Mouse (Mus musculus) small intestine, adult 2 months (tissue): Measurements from ENCODE around the gene Tceanc2.

Source experiments
- CTCF ChIP-seq: fragments of 200-500 bp; IDR thresholded peaks from 2 replicates; pipeline ENCODE4 v1.5.1; 2012; ENCODE audit warnings: low read depth, mild to moderate bottlenecking, control low read depth, inconsistent platforms, low read length, moderate library complexity, mixed read lengths; ENCODE audit not compliant: insufficient replicate concordance, insufficient read length; ENCODE audit errors: extremely low read depth
- POLR2A ChIP-seq: fragments of 200-500 bp; IDR thresholded peaks from 2 replicates; pipeline ENCODE4 v1.6.1; 2012; ENCODE audit warnings: low read depth, mild to moderate bottlenecking, control low read depth, inconsistent platforms, low read length, moderate library complexity

DNA sequence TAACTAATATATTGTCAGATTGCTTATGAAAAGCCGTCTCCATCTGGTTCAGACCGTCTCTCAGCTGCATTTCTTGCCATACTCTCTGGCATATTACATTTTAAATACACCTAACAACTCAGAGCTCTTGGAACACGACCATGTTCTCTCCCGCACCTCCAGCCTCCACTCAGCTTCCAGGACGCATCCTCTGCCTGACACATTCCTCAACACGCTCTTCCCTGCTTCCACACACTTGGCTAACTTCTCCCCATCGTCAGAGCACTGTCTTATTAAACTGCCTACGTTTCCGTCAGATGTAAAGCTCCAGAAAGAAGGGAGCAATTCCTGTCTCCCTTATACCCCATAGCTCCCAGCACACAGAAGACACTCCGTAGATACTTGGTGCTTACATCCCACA lies 15.6 kb downstream of the Tceanc2 start:
- TF ChIP-seq POLR2A (no peak), CTCF (no peak)
